Comparison of ENCODE assay signal across 22 mouse cellular contexts in genomic region chr11:89600921-89601515, GRCm38 (mm10).
DNase-seq lines count a peak whose midpoint lies in the region; ATAC-seq and TF ChIP-seq lines count a peak whose summit lies in the region.
"Had no signal": no experiment of that assay in that cellular context is flagged by ENCODE, and none has a peak within 500 bp of the region (broad histone marks: within the 10 kb centered on the region; RNA-seq: fewer than 3 reads in every experiment).

No protein-coding gene starts in this region.

- DNase-seq in kidney, postnatal 14 days = peak; percentile 4
- no peak for DNase-seq in kidney, adult 8-10 months
- peak; percentile 5 for DNase-seq in adrenal gland, postnatal 25 days
- peak; percentile 78 for DNase-seq in lung, postnatal 0 days (ENCODE audit: low spot score)
- peak; percentile 51 for DNase-seq in telencephalon, adult 2 months (ENCODE audit: low read depth, low spot score)
- no peak for DNase-seq in heart, adult 18-20 months
- no peak for DNase-seq in forebrain, embryonic 11.5 days (ENCODE audit: low spot score)
- DNase-seq: B cell, adult 2 months; cerebellum, adult 9-10 months; gastrocnemius, adult 2 months; heart, postnatal 36 days; layer of hippocampus, postnatal 36 days; midbrain, embryonic 14.5 days; right cerebral cortex, postnatal 14 days; thymus, adult 18-20 months had no signal

- peak; percentile 90 for TF ChIP-seq EP300 in lung, postnatal 0 days (IDR thresholded peaks at IDR 0.05)

- H3K4me3 ChIP-seq in lung, postnatal 0 days (ENCODE audit: low read depth, low read length) = no peak overlapping the region
- no peak overlapping the region for H3K4me3 ChIP-seq in forebrain, embryonic 11.5 days (ENCODE audit: low read depth, low read length)
- H3K4me3 ChIP-seq: erythroblast, embryonic 14.5 days; forebrain, embryonic 15.5 days; gastrocnemius, adult 2 months; kidney, embryonic 15.5 days; myocyte had no signal

- H3K36me3 ChIP-seq in lung, postnatal 0 days (ENCODE audit: insufficient read depth, low read length) = no peaks in the 10 kb centered on the region
- H3K36me3 ChIP-seq in forebrain, embryonic 11.5 days (ENCODE audit: control insufficient read depth, insufficient read depth, low read length) = no peaks in the 10 kb centered on the region
- H3K36me3 ChIP-seq: forebrain, embryonic 15.5 days; kidney, embryonic 15.5 days had no signal

- no peak overlapping the region for H3K4me2 ChIP-seq in lung, postnatal 0 days (replicated peaks; ENCODE audit: low read depth, low read length)
- no peak overlapping the region for H3K4me2 ChIP-seq in forebrain, embryonic 11.5 days (ENCODE audit: low read depth, low read length, severe bottlenecking)
- H3K4me2 ChIP-seq: forebrain, embryonic 15.5 days; hindbrain, embryonic 14.5 days; kidney, embryonic 15.5 days had no signal

- WGBS in lung, postnatal 0 days = 24% methylated on average over 8 of the region's 8 CpGs
- 82% methylated on average over 8 of the region's 8 CpGs for WGBS in forebrain, embryonic 11.5 days

- peak; percentile 94 for ATAC-seq in lung, postnatal 0 days
- ATAC-seq in forebrain, embryonic 11.5 days (replicated peaks; ENCODE audit: low FRiP score) = no peak
- ATAC-seq: forebrain, embryonic 15.5 days; intestine, embryonic 16.5 days had no signal

- no peak overlapping the region for H3K9ac ChIP-seq in lung, postnatal 0 days (replicated peaks; ENCODE audit: low read depth)
- H3K9ac ChIP-seq in forebrain, embryonic 11.5 days (ENCODE audit: low read length) = no peak overlapping the region
- H3K9ac ChIP-seq: forebrain, embryonic 15.5 days; hindbrain, embryonic 14.5 days; kidney, embryonic 15.5 days; liver, embryonic 14.5 days had no signal

- no peaks in the 10 kb centered on the region for H3K27me3 ChIP-seq in lung, postnatal 0 days (replicated peaks; ENCODE audit: insufficient read depth, low read length)
- no peaks in the 10 kb centered on the region for H3K27me3 ChIP-seq in forebrain, embryonic 11.5 days (ENCODE audit: control insufficient read depth, insufficient read depth, low read length)
- H3K27me3 ChIP-seq: forebrain, embryonic 15.5 days; kidney, embryonic 15.5 days had no signal

- no peaks in the 10 kb centered on the region for H3K9me3 ChIP-seq in lung, postnatal 0 days (ENCODE audit: low read length)
- no peaks in the 10 kb centered on the region for H3K9me3 ChIP-seq in forebrain, embryonic 11.5 days (ENCODE audit: control insufficient read depth, low read length)
- H3K9me3 ChIP-seq: forebrain, embryonic 15.5 days; kidney, embryonic 15.5 days had no signal

- H3K4me1 ChIP-seq in lung, postnatal 0 days (ENCODE audit: insufficient read depth, low read depth, low read length) = no peaks in the 10 kb centered on the region
- no peaks in the 10 kb centered on the region for H3K4me1 ChIP-seq in forebrain, embryonic 11.5 days (replicated peaks; ENCODE audit: control insufficient read depth, insufficient read depth, low read length)
- H3K4me1 ChIP-seq: forebrain, embryonic 15.5 days; kidney, embryonic 15.5 days had no signal

- no peak overlapping the region for H3K27ac ChIP-seq in lung, postnatal 0 days (ENCODE audit: low read length)
- no peak overlapping the region for H3K27ac ChIP-seq in forebrain, embryonic 11.5 days (ENCODE audit: low read depth, low read length)
- H3K27ac ChIP-seq: forebrain, embryonic 15.5 days; gastrocnemius, adult 2 months; hindbrain, embryonic 14.5 days; kidney, embryonic 15.5 days; liver, embryonic 14.5 days had no signal

- TF ChIP-seq CTCF in lung, postnatal 0 days (IDR thresholded peaks at IDR 0.05) = no peak

Comparison
In these comparisons a context has a peak if more than half of its experiments do, and no peak if none do; other contexts are left out.
1. DNase-seq: peak in kidney, postnatal 14 days (single experiment), adrenal gland, postnatal 25 days (single experiment), lung, postnatal 0 days (single experiment) and telencephalon, adult 2 months (single experiment); none in kidney, adult 8-10 months (0 of 2), heart, adult 18-20 months (0 of 2) and forebrain, embryonic 11.5 days (single experiment).